ENCODE assay signal across 8 mouse cellular contexts in the genomic region with DNA sequence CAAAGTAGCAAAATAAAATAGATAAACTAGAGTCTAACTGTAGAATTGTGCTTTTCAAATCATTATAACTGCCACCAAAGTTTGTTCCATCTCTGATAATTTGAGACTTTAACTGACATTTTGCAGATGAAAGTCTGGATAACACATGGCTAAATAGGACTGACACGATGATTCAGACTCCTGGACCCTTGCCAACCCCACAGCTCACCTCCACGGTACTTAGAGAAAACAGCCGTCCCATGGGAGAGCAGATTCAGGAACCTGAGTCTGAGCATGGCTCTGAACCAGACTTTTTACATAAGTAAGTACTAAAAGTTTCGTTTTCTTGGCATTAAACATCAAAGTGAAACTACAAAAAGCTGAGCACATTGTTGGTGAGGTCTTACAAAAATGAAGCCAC.
DNase-seq lines count a peak whose midpoint lies in the region; ATAC-seq and TF ChIP-seq lines count a peak whose summit lies in the region.

No protein-coding gene starts in this region.

- H3K36me3 ChIP-seq in kidney, adult 2 months (ENCODE audit: control insufficient read depth, insufficient read depth, low read length): peaks cover 4% of the 10 kb centered on the region; the same call in 1 of the 2 replicates
- H3K36me3 ChIP-seq in kidney, embryonic 14.5 days (ENCODE audit: control insufficient read depth, insufficient read depth, low read length): peaks cover 30% of the 10 kb centered on the region

- H3K9ac ChIP-seq in kidney, embryonic 14.5 days (ENCODE audit: low read depth, low read length): no peak overlapping the region

- no peaks in the 10 kb centered on the region for H3K9me3 ChIP-seq in kidney, embryonic 14.5 days (ENCODE audit: control insufficient read depth, low read length)

- no peak for ATAC-seq in kidney, embryonic 14.5 days (ENCODE audit: low FRiP score, low TSS enrichment)
- ATAC-seq in erythroblast, adult 5-6 weeks (replicated peaks; ENCODE audit: low FRiP score, poor library complexity, severe bottlenecking): peak; percentile 73
- no peak for ATAC-seq in monocyte, adult 5-6 weeks (replicated peaks; ENCODE audit: insufficient number of reproducible peaks, low FRiP score, low TSS enrichment, poor library complexity, severe bottlenecking)

- intact Hi-C loops in left cerebral cortex, postnatal 14 days (cut with DNase I): no loop called here

- no peak for TF ChIP-seq POLR2A in kidney, adult 2 months (IDR thresholded peaks at IDR 0.05; ENCODE audit: low read depth, low read length)

- peak; percentile 61 for DNase-seq in kidney, adult 2 months
- DNase-seq in adrenal gland, adult (ENCODE audit: inconsistent age in 2 of 2, low spot score in 1 of 2): peak; percentile 78 to 88
- peak; percentile 14 to 38 for DNase-seq in spleen, adult 18-20 months
- no peak for DNase-seq in left cerebral cortex, postnatal 14 days (ENCODE audit: low spot score in 2 of 2)
- DNase-seq in layer of hippocampus, adult 8-10 months (ENCODE audit: low spot score in 2 of 2): no peak

- TF ChIP-seq CTCF in kidney, adult 2 months (conservative IDR thresholded peaks at IDR 0.05; ENCODE audit: insufficient read depth, insufficient read length, low read depth, low read length): no peak

- H3K4me2 ChIP-seq in kidney, embryonic 14.5 days (replicated peaks; ENCODE audit: low read depth, low read length): no peak overlapping the region

- H3K4me1 ChIP-seq in kidney, adult 2 months (ENCODE audit: control insufficient read depth, insufficient read depth, low read length): no peaks in the 10 kb centered on the region
- no peaks in the 10 kb centered on the region for H3K4me1 ChIP-seq in kidney, embryonic 14.5 days (ENCODE audit: control insufficient read depth, insufficient read depth, low read length)

- no peak overlapping the region for H3K4me3 ChIP-seq in kidney, adult 2 months (ENCODE audit: insufficient read depth, low read depth, low read length)
- H3K4me3 ChIP-seq in kidney, embryonic 14.5 days (ENCODE audit: low read length): no peak overlapping the region

- 38% methylated on average over 4 of the region's 4 CpGs for WGBS in kidney, adult 2 months
- 70% methylated on average over 4 of the region's 4 CpGs for WGBS in kidney, embryonic 14.5 days

- H3K27ac ChIP-seq in kidney, adult 2 months (ENCODE audit: insufficient read depth, low read depth, low read length): no peak overlapping the region
- H3K27ac ChIP-seq in kidney, embryonic 14.5 days (ENCODE audit: low read depth, low read length): no peak overlapping the region

- no peaks in the 10 kb centered on the region for H3K27me3 ChIP-seq in kidney, adult 2 months (replicated peaks; ENCODE audit: control insufficient read depth, insufficient read depth, low read length)
- H3K27me3 ChIP-seq in kidney, embryonic 14.5 days (ENCODE audit: control insufficient read depth, insufficient read depth, low read length): no peaks in the 10 kb centered on the region

Comparison
In these comparisons a context has a peak if more than half of its experiments do, and no peak if none do; other contexts are left out.
1. DNase-seq: peak in kidney, adult 2 months (single experiment), adrenal gland, adult (2 of 2) and spleen, adult 18-20 months (2 of 2); none in left cerebral cortex, postnatal 14 days (0 of 2) and layer of hippocampus, adult 8-10 months (0 of 2).